Mouse (Mus musculus): ENCODE measurements at regions not wholly inside any gene's neighbourhood (a gene's known extent, or its start where the extent isn't known, plus 50 kb on each side); places are given as distances from the start of the nearest gene placed in this dataset.

GRCm38 (mm10) chr12:12594567-12594966 lies 332.6 kb downstream of the Fam49a start:
- TF ChIP-seq CTCF (IDR thresholded peaks at IDR 0.05; ENCODE audit: control insufficient read depth, insufficient read depth, low read length) (no peak), POLR2A (IDR thresholded peaks at IDR 0.05; ENCODE audit: borderline replicate concordance, control insufficient read depth, low read depth, low read length) (no peak)
